Mouse (Mus musculus) midbrain, embryonic 15.5 days (tissue): Measurements from ENCODE around the gene Xrcc5. TPM values are rescaled to one million over a fixed set of nuclear protein-coding genes. Genes with fewer than 3 reads are reported as not detected.

Experiments
- ATAC-seq: fragments of 200-750 bp; cut with Nextera tagmentation; replicated peaks from 2 replicates; pipeline ENCODE4 v1.8.0; 2017; ENCODE audit warnings: moderate TSS enrichment
- H3K27ac ChIP-seq: fragments of 300-500 bp; sonication (generic); 2 replicates; pipeline ENCODE4 v1.5.1; 2015; ENCODE audit warnings: mild to moderate bottlenecking, inconsistent platforms
- H3K27me3 ChIP-seq: fragments of 300-500 bp; sonication (generic); replicated peaks from 2 replicates; pipeline ENCODE4 v1.6.1; 2015; ENCODE audit warnings: inconsistent platforms
- H3K36me3 ChIP-seq: fragments of 300-500 bp; sonication (generic); replicated peaks from 2 replicates; pipeline ENCODE4 v1.6.1; 2015; ENCODE audit warnings: inconsistent platforms
- H3K4me1 ChIP-seq: fragments of 300-500 bp; sonication (generic); 2 replicates; pipeline ENCODE4 v1.6.1; 2015; ENCODE audit warnings: inconsistent platforms
- H3K4me2 ChIP-seq: fragments of 300-500 bp; sonication (generic); 2 replicates; pipeline ENCODE4 v1.6.1; 2015; ENCODE audit warnings: inconsistent platforms, mild to moderate bottlenecking, moderate library complexity
- H3K4me3 ChIP-seq: fragments of 300-500 bp; sonication (generic); 2 replicates; pipeline ENCODE4 v1.5.1; 2015; ENCODE audit warnings: mild to moderate bottlenecking, inconsistent platforms
- H3K9ac ChIP-seq: fragments of 300-500 bp; sonication (generic); 2 replicates; pipeline ENCODE4 v1.6.1; 2015; ENCODE audit warnings: mild to moderate bottlenecking, inconsistent platforms
- H3K9me3 ChIP-seq: fragments of 300-500 bp; sonication (generic); 2 replicates; pipeline ENCODE4 v1.6.1; 2016; ENCODE audit warnings: inconsistent platforms
- WGBS: fragments of 180-500 bp; shearing (Covaris S2); methylation state at CpG from one replicate; pipeline ENCODE4 v1.1.7; 2015; ENCODE audit warnings: mixed read lengths; 5-methylcytosine and 5-hydroxymethylcytosine counted together
- polyA plus RNA-seq: library from polyadenylated mRNA; unstranded; fragments of >200 nt; fragmentation: Nextera tagmentation; extraction: Ambion mirVana; gene quantifications from 2 replicates; pipeline ENCODE4 v1.2.1, GENCODE M21; 2015

The Xrcc5 gene
- polyA plus RNA-seq, 1 experiment from 2014 or later: 16.1 TPM

- Histone ChIP-seq H3K27me3 (no peaks in the 10 kb centered on the region), H3K27ac (no peak overlapping the region), H3K36me3 (no peaks in the 10 kb centered on the region), H3K4me3 (no peak overlapping the region), H3K4me2 (no peak overlapping the region), H3K9ac (no peak overlapping the region), H3K9me3 (no peaks in the 10 kb centered on the region), H3K4me1 (no peaks in the 10 kb centered on the region)
- no peak for ATAC-seq
- 100% methylated on average over 1 of the region's 1 CpGs for WGBS
Measured at GRCm38 (mm10) chr1:72432579-72432978, 125.4 kb downstream of the Xrcc5 start.

- H3K4me1 ChIP-seq: no peaks in the 10 kb centered on the region
Measured at GRCm38 (mm10) chr1:72434510-72434909, 127.3 kb downstream of the Xrcc5 start.

GRCm38 (mm10) chr1:72436967-72437366 lies 129.7 kb downstream of the Xrcc5 start:
- Histone ChIP-seq H3K27ac (no peak overlapping the region), H3K9me3 (no peaks in the 10 kb centered on the region), H3K4me1 (no peaks in the 10 kb centered on the region), H3K36me3 (no peaks in the 10 kb centered on the region), H3K27me3 (no peaks in the 10 kb centered on the region), H3K4me2 (no peak overlapping the region), H3K9ac (no peak overlapping the region), H3K4me3 (no peak overlapping the region)
- no peak for ATAC-seq
- 75% methylated on average over 5 of the region's 5 CpGs for WGBS

More at GRCm38 (mm10) chr1:72434510-72434909, 127.3 kb downstream of the Xrcc5 start:
- Histone ChIP-seq H3K27me3 (no peaks in the 10 kb centered on the region), H3K9me3 (no peaks in the 10 kb centered on the region), H3K36me3 (no peaks in the 10 kb centered on the region), H3K9ac (no peak overlapping the region), H3K27ac (no peak overlapping the region), H3K4me3 (no peak overlapping the region), H3K4me2 (no peak overlapping the region)
- ATAC-seq: no peak
- 51% methylated on average over 3 of the region's 3 CpGs for WGBS

GRCm38 (mm10) chr1:72439146-72439545 lies 131.9 kb downstream of the Xrcc5 start:
- Histone ChIP-seq H3K4me2 (no peak overlapping the region), H3K4me3 (no peak overlapping the region), H3K4me1 (no peaks in the 10 kb centered on the region), H3K27me3 (no peaks in the 10 kb centered on the region), H3K9ac (no peak overlapping the region), H3K27ac (no peak overlapping the region), H3K9me3 (no peaks in the 10 kb centered on the region), H3K36me3 (no peaks in the 10 kb centered on the region)
- ATAC-seq: no peak
- 63% methylated on average over 8 of the region's 8 CpGs for WGBS

GRCm38 (mm10) chr1:72442747-72443146 lies 135.5 kb downstream of the Xrcc5 start:
- Histone ChIP-seq H3K4me3 (no peak overlapping the region), H3K4me1 (no peaks in the 10 kb centered on the region), H3K9ac (no peak overlapping the region), H3K27me3 (no peaks in the 10 kb centered on the region), H3K4me2 (no peak overlapping the region), H3K9me3 (no peaks in the 10 kb centered on the region), H3K36me3 (no peaks in the 10 kb centered on the region), H3K27ac (no peak overlapping the region)
- no peak for ATAC-seq
- WGBS: 95% methylated on average over 2 of the region's 2 CpGs

Other genes starting within 250 kb of the Xrcc5 start
- gene Mreg, start 95.1 kb upstream of the Xrcc5 start, polyA plus RNA-seq: 1.7 and 2.2 TPM in 2 replicates
- gene Pecr, start 23.1 kb upstream of the Xrcc5 start, polyA plus RNA-seq: 5.7 and 5.8 TPM in 2 replicates
- 37.8 and 41.1 TPM in 2 replicates for gene Tmem169, start 23.1 kb upstream of the Xrcc5 start, polyA plus RNA-seq
- gene March4, start 229.5 kb downstream of the Xrcc5 start, polyA plus RNA-seq: 7.7 and 7.9 TPM in 2 replicates